Mouse (Mus musculus): ENCODE measurements around the gene Fndc9. TPM values are rescaled to one million over a fixed set of nuclear protein-coding genes. Genes with fewer than 3 reads are reported as not detected.

Fndc9 gene
- polyA plus RNA-seq (2017; shearing (Covaris generic)): 0.88 TPM

GRCm38 (mm10) chr11:46235334-46235733 lies at the start of gene Fndc9:
Fndc9 (plus strand) TSS chr11:46235531.

Other genes with a start within 250 kb of the Fndc9 start
- 8.0 TPM for gene Gm12166, start 183.2 kb upstream of the Fndc9 start, polyA plus RNA-seq (2017; shearing (Covaris generic))
- 61.0 TPM for gene Adam19, start 179.5 kb upstream of the Fndc9 start, polyA plus RNA-seq (2017; shearing (Covaris generic))
- gene Nipal4, start 69.0 kb upstream of the Fndc9 start, polyA plus RNA-seq (2017; shearing (Covaris generic)): 0.30 TPM
- 192 TPM for gene Cyfip2, start 77.3 kb downstream of the Fndc9 start, polyA plus RNA-seq (2017; shearing (Covaris generic))
- gene Itk, start 154.0 kb downstream of the Fndc9 start, polyA plus RNA-seq (2017; shearing (Covaris generic)): 320 TPM
- 0.71 TPM for gene Fam71b, start 161.0 kb downstream of the Fndc9 start, polyA plus RNA-seq (2017; shearing (Covaris generic))
- gene Med7, start 201.4 kb downstream of the Fndc9 start, polyA plus RNA-seq (2017; shearing (Covaris generic)): 65.3 TPM
- gene Havcr2, start 219.4 kb downstream of the Fndc9 start, polyA plus RNA-seq (2017; shearing (Covaris generic)): 2.3 TPM